Mouse (Mus musculus): ENCODE results near the gene Trim43c.
A peak's percentile ranks its signal among the peaks of the same experiment; 100 is the strongest.
"Not testable (repeated sequence)": the region's sequence is repeated elsewhere in the genome, so short reads cannot be mapped to it uniquely, and the experiment has no call there.

Trim43c gene

DNA sequence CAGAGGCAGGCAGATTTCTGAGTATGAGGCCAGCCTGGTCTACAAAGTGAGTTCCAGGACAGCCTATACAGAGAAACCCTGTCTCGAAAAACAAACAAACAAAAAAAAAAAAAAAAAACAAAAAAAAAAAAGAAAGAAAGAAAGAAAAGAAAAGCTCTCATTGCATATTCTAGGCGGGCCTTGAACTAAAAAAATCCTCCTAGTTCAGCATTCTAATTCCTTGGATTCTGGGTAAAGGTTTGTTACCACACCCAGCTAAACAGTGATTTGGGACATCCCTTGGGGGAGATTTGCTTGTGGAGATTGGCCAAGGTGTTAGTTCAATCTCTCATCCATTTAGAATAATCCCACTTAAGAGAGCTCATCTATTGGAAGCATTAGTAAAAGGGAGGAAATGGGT, at the start of gene Trim43c:
Trim43c (plus strand) TSS at position 301 of the 400 bp plus-strand sequence.
- not testable (repeated sequence) for DNase-seq (ENCODE audit: low spot score in 2 of 2)

DNA sequence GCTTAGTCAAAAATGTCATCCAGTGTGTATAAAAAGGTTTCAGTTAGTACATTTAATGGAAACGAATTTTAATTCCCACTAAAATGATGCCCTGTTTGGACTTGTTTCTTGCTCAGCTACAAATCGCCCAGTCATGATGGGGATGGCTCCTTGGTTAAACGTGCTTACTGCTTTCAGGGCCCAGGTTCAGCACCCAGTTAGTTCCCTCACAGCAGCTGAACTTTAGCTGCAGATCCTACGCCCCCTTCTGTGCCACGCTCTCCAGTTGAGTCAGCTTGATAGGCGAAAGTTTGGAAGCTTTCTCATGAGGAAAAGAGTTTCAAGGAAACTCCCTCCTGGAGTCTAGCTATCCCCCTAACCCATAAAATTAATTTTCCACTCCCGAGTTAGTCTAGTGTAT, 14.1 kb downstream of the Trim43c start:
- not testable (repeated sequence) for DNase-seq (ENCODE audit: low spot score in 2 of 2)

GRCm38 (mm10) chr9:88858566-88859492, 19.9 kb downstream of the Trim43c start:
- peak; percentile 74 to 82 for DNase-seq (ENCODE audit: low spot score in 2 of 2)

All from spleen, postnatal 10 days (tissue).